Mouse (Mus musculus): ENCODE data around the gene Olfr287.

The Olfr287 gene

DNA sequence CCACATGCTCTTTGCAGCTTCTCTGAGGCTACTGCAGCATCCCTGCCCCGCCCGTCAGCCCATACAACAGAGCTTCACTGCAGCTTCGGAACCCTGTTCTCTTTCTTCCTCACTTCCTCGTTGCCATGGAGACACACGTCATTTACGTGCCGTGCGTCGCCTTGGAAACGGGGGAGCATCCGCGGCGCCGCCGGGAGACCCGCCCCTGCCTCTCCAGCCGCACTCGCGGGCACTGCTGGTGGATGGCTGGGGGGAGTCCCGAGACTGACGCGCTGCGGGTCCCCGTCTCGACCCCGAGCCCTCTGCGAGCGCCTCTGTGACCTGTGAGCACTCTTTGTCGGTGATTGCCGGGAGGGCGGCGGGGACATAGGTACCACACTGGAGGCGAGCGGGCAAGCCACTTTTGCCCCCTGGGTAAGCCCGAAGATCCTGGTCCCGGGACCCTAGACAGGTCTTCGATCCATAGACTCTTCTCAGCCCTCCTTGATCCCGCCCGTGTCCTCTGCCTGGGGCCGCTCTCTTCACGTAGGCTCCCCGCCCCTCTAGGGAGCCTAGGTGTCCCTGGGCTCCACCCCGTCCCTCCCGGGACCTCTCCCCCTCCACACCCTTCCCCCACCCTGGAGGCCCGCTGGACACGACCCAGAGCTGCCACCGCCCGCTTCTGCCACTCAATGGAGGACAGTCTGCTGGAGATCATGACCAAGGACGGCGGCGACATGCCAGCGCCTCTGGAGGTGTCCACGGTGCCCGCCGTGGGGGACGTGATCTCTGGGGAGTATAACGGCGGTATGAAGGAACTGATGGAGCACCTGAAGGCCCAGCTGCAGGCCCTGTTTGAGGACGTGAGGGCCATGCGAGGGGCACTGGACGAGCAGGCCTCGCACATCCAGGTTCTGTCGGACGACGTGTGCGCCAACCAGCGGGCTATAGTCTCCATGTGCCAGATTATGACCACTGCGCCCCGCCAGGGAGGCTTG, 52.9 kb downstream of the Olfr287 start:
- peak; percentile 91 for DNase-seq (ENCODE audit: low spot score)

DNA sequence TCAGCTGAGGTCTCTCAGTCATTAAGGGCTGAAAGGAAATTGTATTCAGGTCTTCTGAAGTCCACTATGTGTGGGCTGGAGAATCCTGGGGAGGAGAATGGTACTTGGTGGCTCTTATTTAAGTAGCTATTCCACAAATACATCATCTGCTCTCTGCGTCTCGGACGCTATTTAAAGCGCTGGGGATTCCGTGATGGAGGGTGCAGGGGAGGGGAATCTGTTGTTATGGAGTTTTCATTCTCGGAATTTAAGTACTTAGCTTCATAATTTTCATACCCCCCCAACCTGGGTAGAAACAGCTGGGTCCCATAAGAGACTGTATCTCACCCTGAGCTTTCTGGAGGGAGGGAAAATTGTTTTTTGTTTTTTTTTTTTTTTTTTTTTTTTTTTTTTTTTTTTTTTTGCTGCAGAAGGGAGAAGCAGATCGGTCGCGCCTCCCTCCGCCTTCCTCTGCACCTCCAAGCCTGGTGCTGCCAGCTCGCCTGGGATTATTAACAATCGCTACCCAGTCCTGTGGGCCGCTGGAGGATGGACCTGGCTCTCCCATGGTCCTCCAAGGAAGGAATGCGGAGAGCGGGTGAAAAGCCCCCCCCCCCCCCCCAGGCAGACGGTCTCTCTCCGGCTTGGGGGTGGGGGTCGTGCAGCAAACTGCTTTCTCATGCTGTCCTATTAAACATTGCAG, 53.8 kb downstream of the Olfr287 start, which contains the start of gene Ccdc184:
Gene Ccdc184, plus strand, starts transcription at position 196 of the 682 bp plus-strand sequence.
- DNase-seq (ENCODE audit: low spot score) = no peak

DNA sequence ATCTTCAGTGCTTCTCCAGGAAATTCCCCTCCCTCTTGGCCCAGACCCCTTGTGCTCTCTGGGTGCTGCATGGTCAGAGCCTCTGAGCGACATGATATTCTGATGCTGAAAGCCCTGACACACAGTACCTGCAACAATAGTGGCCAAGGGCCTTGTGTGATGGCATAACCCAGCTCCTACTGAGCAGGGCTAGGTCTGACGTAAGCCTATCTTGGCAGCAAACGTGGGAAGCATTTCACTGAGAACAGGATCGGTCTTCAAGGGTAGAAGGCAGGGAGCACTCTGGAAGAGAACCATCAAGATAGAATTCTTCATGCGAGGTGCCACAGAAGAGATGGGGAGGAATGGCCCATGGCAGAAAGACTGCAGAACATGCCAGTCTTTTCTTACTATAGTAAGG, 55.3 kb downstream of the Olfr287 start, which contains the start of gene Asb8:
Gene Asb8, minus strand, starts transcription at position 101 of the 400 bp plus-strand sequence.
- DNase-seq (ENCODE audit: low spot score) = no peak

DNA sequence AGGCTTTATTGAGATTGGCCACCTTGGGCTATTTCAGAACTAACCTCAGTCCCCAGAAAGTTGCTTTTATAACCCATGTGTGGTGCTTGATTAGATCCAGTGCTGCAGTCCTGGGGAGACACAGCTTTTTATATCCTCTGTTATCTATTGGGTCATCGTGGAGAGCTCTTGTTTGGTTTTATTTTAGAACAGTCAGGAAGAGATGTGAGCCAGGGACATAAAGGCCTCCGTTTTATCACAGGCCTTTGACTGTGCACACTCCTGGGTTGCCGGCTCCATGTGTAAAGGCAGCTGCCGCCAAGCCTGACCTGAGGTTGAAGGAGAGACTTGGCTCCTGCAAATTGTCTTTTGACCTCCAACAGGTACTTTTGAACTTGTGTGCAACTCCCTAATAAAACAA, 58.3 kb downstream of the Olfr287 start:
- DNase-seq (ENCODE audit: low spot score) = no peak

DNA sequence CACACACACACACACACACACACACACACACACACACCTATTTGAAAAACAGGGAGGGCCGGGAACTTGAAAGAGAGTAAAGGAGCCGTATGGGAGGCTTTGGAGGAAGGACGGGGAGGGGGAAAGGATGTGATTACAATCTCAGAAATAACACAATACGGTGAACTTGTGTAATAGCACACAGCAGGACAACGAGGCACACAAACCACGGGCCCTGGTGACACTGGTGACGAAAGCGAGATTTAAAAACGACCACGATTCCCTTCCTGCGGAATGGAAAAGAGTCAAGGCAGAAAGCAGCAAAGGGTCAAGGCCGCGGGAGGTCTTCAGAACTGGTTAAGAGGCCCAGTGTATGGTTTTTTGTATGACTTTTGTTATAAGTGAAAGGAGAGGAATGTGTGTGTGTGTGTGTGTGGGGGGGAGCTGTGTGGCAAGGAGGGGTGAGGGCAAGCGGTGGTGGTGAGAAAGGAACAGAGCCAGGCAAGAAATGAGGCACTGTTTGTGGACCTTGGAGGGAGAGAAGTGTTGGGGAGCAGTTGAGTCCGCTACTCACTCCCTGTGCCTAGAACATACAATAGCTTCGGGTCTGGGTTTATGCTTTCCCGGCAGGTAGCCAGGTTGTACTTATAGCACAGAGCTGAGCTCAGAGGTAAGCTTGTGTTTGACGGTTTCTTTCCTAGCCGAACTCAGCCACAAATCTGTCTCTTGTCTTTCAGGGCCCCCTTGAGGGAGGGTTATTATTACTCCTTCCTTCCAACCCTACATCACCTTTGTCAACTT, 59.6 kb downstream of the Olfr287 start:
- DNase-seq (ENCODE audit: low spot score) = no peak

DNA sequence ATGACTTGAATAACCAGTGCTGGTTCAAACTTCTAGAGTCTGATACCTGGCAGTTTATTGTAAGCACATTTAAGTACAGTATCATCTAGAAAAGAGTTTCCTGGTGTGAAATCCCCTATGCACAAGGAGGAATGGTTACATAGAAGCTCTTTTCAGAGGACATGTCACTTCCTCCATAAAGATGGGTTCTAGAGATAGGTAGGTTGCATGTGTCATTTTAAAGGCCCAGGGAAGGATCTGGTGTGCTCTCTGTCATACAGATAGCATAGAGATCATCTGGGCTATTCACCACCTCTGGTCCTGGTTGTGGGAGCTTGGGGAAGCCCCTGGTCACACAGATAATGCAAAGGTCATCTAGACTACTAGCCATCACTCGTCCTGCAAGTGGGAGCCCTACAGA, 63.6 kb downstream of the Olfr287 start:
- no peak for DNase-seq (ENCODE audit: low spot score)
